In the genomic region with DNA sequence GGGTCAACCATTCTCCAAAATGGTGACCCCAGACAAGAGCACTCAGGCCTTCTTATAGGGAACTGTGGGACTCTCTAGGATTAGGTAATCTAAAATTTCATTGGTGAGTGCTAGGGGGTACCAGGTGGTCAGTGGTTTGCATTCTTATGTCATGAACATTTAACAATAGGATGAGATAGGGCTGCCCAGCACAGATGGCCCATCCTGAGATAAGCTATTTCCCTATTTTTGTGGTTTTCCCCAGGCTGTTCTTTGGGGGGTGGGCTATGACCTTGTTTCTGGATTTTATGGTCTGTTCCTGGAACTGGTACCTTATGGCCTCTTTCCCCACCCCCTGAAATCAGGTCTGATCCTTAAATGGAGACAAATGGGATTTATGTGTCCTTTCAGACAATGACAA, we compare ENCODE assay signal across 30 mouse cellular contexts.
"Had no signal": no experiment of that assay in that cellular context is flagged by ENCODE, and none has a peak within 500 bp of the region (broad histone marks: within the 10 kb centered on the region; RNA-seq: fewer than 3 reads in every experiment).

No protein-coding gene starts in this region.

- H3K4me1 ChIP-seq: limb, embryonic 10.5 days; limb, embryonic 12.5 days; limb, embryonic 13.5 days; limb, embryonic 15.5 days; liver, embryonic 12.5 days; liver, embryonic 13.5 days; liver, embryonic 15.5 days; lung, embryonic 15.5 days; midbrain, embryonic 10.5 days; midbrain, embryonic 12.5 days; midbrain, embryonic 15.5 days; neural tube, embryonic 12.5 days had no signal

- DNase-seq: left cerebral cortex, postnatal 4 days; liver; liver, embryonic 13.5 days; liver, postnatal 0 days; lung, adult 18-20 months; lung, adult 2 months; lung, embryonic 14.5 days; lung, postnatal 10 days; lung, postnatal 14 days; lung, postnatal 36 days; lung, postnatal 4 days; midbrain, embryonic 14.5 days had no signal

- H3K27me3 ChIP-seq: limb, embryonic 12.5 days; limb, embryonic 13.5 days; limb, embryonic 15.5 days; liver, embryonic 12.5 days; liver, embryonic 13.5 days; liver, embryonic 15.5 days; lung, embryonic 15.5 days; megakaryocyte, embryonic 14.5 days; midbrain, embryonic 12.5 days; midbrain, embryonic 15.5 days; neural tube, embryonic 12.5 days had no signal

- H3K4me3 ChIP-seq: limb, embryonic 10.5 days; limb, embryonic 12.5 days; limb, embryonic 13.5 days; limb, embryonic 15.5 days; liver, embryonic 12.5 days; liver, embryonic 13.5 days; liver, embryonic 15.5 days; lung, embryonic 15.5 days; midbrain, embryonic 10.5 days; midbrain, embryonic 12.5 days; midbrain, embryonic 15.5 days; myocyte; neural tube, embryonic 12.5 days had no signal

- ATAC-seq: liver, embryonic 12.5 days; liver, postnatal 0 days; lung, postnatal 0 days; midbrain, embryonic 15.5 days; midbrain, embryonic 16.5 days had no signal

- H3K9ac ChIP-seq: limb, embryonic 12.5 days; limb, embryonic 13.5 days; limb, embryonic 15.5 days; liver, embryonic 12.5 days; liver, embryonic 13.5 days; liver, embryonic 14.5 days; liver, embryonic 15.5 days; liver, postnatal 0 days; lung, embryonic 14.5 days; lung, embryonic 15.5 days; midbrain, embryonic 12.5 days; midbrain, embryonic 15.5 days; neural tube, embryonic 12.5 days had no signal

- H3K9me3 ChIP-seq: limb, embryonic 10.5 days; limb, embryonic 12.5 days; limb, embryonic 13.5 days; limb, embryonic 15.5 days; liver, embryonic 12.5 days; liver, embryonic 13.5 days; liver, embryonic 15.5 days; lung, embryonic 15.5 days; midbrain, embryonic 10.5 days; midbrain, embryonic 12.5 days; midbrain, embryonic 15.5 days; neural tube, embryonic 12.5 days had no signal

- H3K27ac ChIP-seq: limb, embryonic 10.5 days; limb, embryonic 12.5 days; limb, embryonic 13.5 days; limb, embryonic 15.5 days; liver, embryonic 12.5 days; liver, embryonic 13.5 days; liver, embryonic 14.5 days; liver, embryonic 15.5 days; lung, embryonic 15.5 days; macrophage; midbrain, embryonic 10.5 days; midbrain, embryonic 12.5 days; midbrain, embryonic 15.5 days; neural tube, embryonic 12.5 days had no signal

- H3K36me3 ChIP-seq: limb, embryonic 10.5 days; limb, embryonic 12.5 days; limb, embryonic 13.5 days; limb, embryonic 15.5 days; liver, embryonic 12.5 days; liver, embryonic 13.5 days; liver, embryonic 15.5 days; lung, embryonic 15.5 days; midbrain, embryonic 10.5 days; midbrain, embryonic 12.5 days; midbrain, embryonic 15.5 days; neural tube, embryonic 12.5 days had no signal

- H3K4me2 ChIP-seq: limb, embryonic 12.5 days; limb, embryonic 13.5 days; limb, embryonic 15.5 days; liver, embryonic 11.5 days; liver, embryonic 12.5 days; liver, embryonic 13.5 days; liver, embryonic 15.5 days; lung, embryonic 14.5 days; lung, embryonic 15.5 days; midbrain, embryonic 12.5 days; midbrain, embryonic 15.5 days; neural tube, embryonic 12.5 days had no signal
